Mouse (Mus musculus): Measurements from ENCODE around the gene Rnps1. TPM values are rescaled to one million over a fixed set of nuclear protein-coding genes. Genes with fewer than 3 reads are reported as not detected.

The Rnps1 gene
- total RNA-seq, 1 experiment, result 138 TPM

GRCm38 (mm10) chr17:24429201-24429983 is 15.0 kb downstream of the Rnps1 start:
- H3K9ac ChIP-seq (ENCODE audit: insufficient read depth, low read depth, low read length, poor library complexity, severe bottlenecking), result no peak overlapping the region
- H3K4me1 ChIP-seq (ENCODE audit: control insufficient read depth in 2 of 2, insufficient read depth in 2 of 2, low read length in 2 of 2, poor library complexity in 1 of 2), result no peaks in the 10 kb centered on the region
- in situ Hi-C loops (cut with MboI; ENCODE audit: low sequenced_read_pairs in 2 of 2, unreplicated experiment in 2 of 2), result no loop called here
- H3K36me3 ChIP-seq (ENCODE audit: control insufficient read depth, insufficient read depth, low read length, poor library complexity, severe bottlenecking), result peaks cover 5% of the 10 kb centered on the region
- DNase-seq (ENCODE audit: low read depth, low spot score), result no peak
- no peaks in the 10 kb centered on the region for H3K9me3 ChIP-seq (ENCODE audit: control insufficient read depth, insufficient read depth, low read depth, low read length)
- no peak overlapping the region for H3K27ac ChIP-seq (ENCODE audit: insufficient read depth, low read depth, low read length, poor library complexity, severe bottlenecking)
- H3K4me3 ChIP-seq (ENCODE audit: insufficient read depth in 1 of 2, low read depth in 1 of 2, low read length in 2 of 2, poor library complexity in 1 of 2, severe bottlenecking in 1 of 2), result no peak overlapping the region
- no peak for TF ChIP-seq HCFC1 (IDR thresholded peaks at IDR 0.05; ENCODE audit: borderline replicate concordance, insufficient read depth, low read length)
- no peak for TF ChIP-seq ZNF384 (IDR thresholded peaks at IDR 0.05; ENCODE audit: low read depth, low read length)
- no peak for TF ChIP-seq ZC3H11A (IDR thresholded peaks at IDR 0.05; ENCODE audit: borderline replicate concordance, low read depth, low read length)
- TF ChIP-seq MAFK (IDR thresholded peaks at IDR 0.05; ENCODE audit: insufficient read depth, low read depth, low read length), result no peak
- TF ChIP-seq CHD2 (IDR thresholded peaks at IDR 0.05; ENCODE audit: low read depth, low read length), result no peak

- Histone ChIP-seq H3K9ac (ENCODE audit: insufficient read depth, low read depth, low read length, poor library complexity, severe bottlenecking) (no peak overlapping the region), H3K4me3 (ENCODE audit: insufficient read depth in 1 of 2, low read depth in 1 of 2, low read length in 2 of 2, poor library complexity in 1 of 2, severe bottlenecking in 1 of 2) (no peak overlapping the region), H3K27ac (ENCODE audit: insufficient read depth, low read depth, low read length, poor library complexity, severe bottlenecking) (no peak overlapping the region), H3K4me1 (ENCODE audit: control insufficient read depth in 2 of 2, insufficient read depth in 2 of 2, low read length in 2 of 2, poor library complexity in 1 of 2) (peaks cover 0 to under 1% of the 10 kb centered on the region in 2 experiments; a peak in 1 of 4 replicates), H3K9me3 (ENCODE audit: control insufficient read depth, insufficient read depth, low read depth, low read length) (no peaks in the 10 kb centered on the region), H3K36me3 (ENCODE audit: control insufficient read depth, insufficient read depth, low read length, poor library complexity, severe bottlenecking) (peaks cover 11% of the 10 kb centered on the region; the same call in 1 of the 2 replicates)
- no peak for DNase-seq (ENCODE audit: low read depth, low spot score)
- in situ Hi-C loops (cut with MboI; ENCODE audit: low sequenced_read_pairs in 2 of 2, unreplicated experiment in 2 of 2), result no loop called here
- TF ChIP-seq ZC3H11A (IDR thresholded peaks at IDR 0.05; ENCODE audit: borderline replicate concordance, low read depth, low read length), result no peak
- TF ChIP-seq HCFC1 (IDR thresholded peaks at IDR 0.05; ENCODE audit: borderline replicate concordance, insufficient read depth, low read length), result no peak
- no peak for TF ChIP-seq CHD2 (IDR thresholded peaks at IDR 0.05; ENCODE audit: low read depth, low read length)
- TF ChIP-seq ZNF384 (IDR thresholded peaks at IDR 0.05; ENCODE audit: low read depth, low read length), result no peak
- TF ChIP-seq MAFK (IDR thresholded peaks at IDR 0.05; ENCODE audit: insufficient read depth, low read depth, low read length), result no peak
These were observed 22.7 kb downstream of the Rnps1 start for GRCm38 (mm10) chr17:24437016-24437415.

- Histone ChIP-seq H3K4me1 (ENCODE audit: control insufficient read depth in 2 of 2, insufficient read depth in 2 of 2, low read length in 2 of 2, poor library complexity in 1 of 2) (peaks cover 0 to 2% of the 10 kb centered on the region in 2 experiments; a peak in 1 of 4 replicates), H3K27ac (ENCODE audit: insufficient read depth, low read depth, low read length, poor library complexity, severe bottlenecking) (no peak overlapping the region), H3K4me3 (ENCODE audit: insufficient read depth in 1 of 2, low read depth in 1 of 2, low read length in 2 of 2, poor library complexity in 1 of 2, severe bottlenecking in 1 of 2) (no peak overlapping the region), H3K36me3 (ENCODE audit: control insufficient read depth, insufficient read depth, low read length, poor library complexity, severe bottlenecking) (peaks cover 31% of the 10 kb centered on the region), H3K9me3 (ENCODE audit: control insufficient read depth, insufficient read depth, low read depth, low read length) (no peaks in the 10 kb centered on the region), H3K9ac (ENCODE audit: insufficient read depth, low read depth, low read length, poor library complexity, severe bottlenecking) (no peak overlapping the region)
- DNase-seq (ENCODE audit: low read depth, low spot score), result no peak
- TF ChIP-seq ZNF384 (IDR thresholded peaks at IDR 0.05; ENCODE audit: low read depth, low read length) (no peak), MAFK (IDR thresholded peaks at IDR 0.05; ENCODE audit: insufficient read depth, low read depth, low read length) (no peak), HCFC1 (IDR thresholded peaks at IDR 0.05; ENCODE audit: borderline replicate concordance, insufficient read depth, low read length) (no peak), ZC3H11A (IDR thresholded peaks at IDR 0.05; ENCODE audit: borderline replicate concordance, low read depth, low read length) (no peak), CHD2 (IDR thresholded peaks at IDR 0.05; ENCODE audit: low read depth, low read length) (no peak)
- in situ Hi-C loops (cut with MboI; ENCODE audit: low sequenced_read_pairs in 2 of 2, unreplicated experiment in 2 of 2), result no loop called here
These were observed 26.0 kb downstream of the Rnps1 start for GRCm38 (mm10) chr17:24440377-24440776.

GRCm38 (mm10) chr17:24441148-24441547 is 26.8 kb downstream of the Rnps1 start:
- no peak for DNase-seq (ENCODE audit: low read depth, low spot score)
- no peak for TF ChIP-seq ZNF384 (IDR thresholded peaks at IDR 0.05; ENCODE audit: low read depth, low read length)
- TF ChIP-seq CHD2 (IDR thresholded peaks at IDR 0.05; ENCODE audit: low read depth, low read length), result no peak
- no peak for TF ChIP-seq ZC3H11A (IDR thresholded peaks at IDR 0.05; ENCODE audit: borderline replicate concordance, low read depth, low read length)
- in situ Hi-C loops (cut with MboI; ENCODE audit: low sequenced_read_pairs in 2 of 2, unreplicated experiment in 2 of 2), result no loop called here
- Histone ChIP-seq H3K9ac (ENCODE audit: insufficient read depth, low read depth, low read length, poor library complexity, severe bottlenecking) (no peak overlapping the region), H3K4me1 (ENCODE audit: control insufficient read depth in 2 of 2, insufficient read depth in 2 of 2, low read length in 2 of 2, poor library complexity in 1 of 2) (peaks cover 0 to 2% of the 10 kb centered on the region in 2 experiments; a peak in 1 of 4 replicates), H3K36me3 (ENCODE audit: control insufficient read depth, insufficient read depth, low read length, poor library complexity, severe bottlenecking) (peaks cover 37% of the 10 kb centered on the region), H3K4me3 (ENCODE audit: insufficient read depth in 1 of 2, low read depth in 1 of 2, low read length in 2 of 2, poor library complexity in 1 of 2, severe bottlenecking in 1 of 2) (no peak overlapping the region), H3K27ac (ENCODE audit: insufficient read depth, low read depth, low read length, poor library complexity, severe bottlenecking) (no peak overlapping the region), H3K9me3 (ENCODE audit: control insufficient read depth, insufficient read depth, low read depth, low read length) (no peaks in the 10 kb centered on the region)
